Mouse (Mus musculus) Patski (cell line): ENCODE data around the gene Gm20388. TPM values are rescaled to one million over a fixed set of nuclear protein-coding genes. Genes with fewer than 3 reads are reported as not detected.

Source experiments
- ATAC-seq: fragments of 100-300 bp; one replicate; pipeline ENCODE4 v1.8.0; 2021
- CTCF ChIA-PET: fragments of 350-600 bp; sonication (Branson Sonifier 250); formaldehyde crosslinking; loops from one replicate; lab custom pipeline; 2022; ENCODE audit warnings: inconsistent platforms; lab: Charles Lee
- POLR2A ChIA-PET: fragments of 350-600 bp; sonication (Branson Sonifier 250); formaldehyde crosslinking; loops from one replicate; lab custom pipeline; 2022; ENCODE audit warnings: antibody characterized with exemption, inconsistent platforms; lab: Charles Lee
- DNase-seq: peaks from one replicate; pipeline ENCODE4 v3.0.0-alpha.2; 2011; ENCODE audit warnings: low read depth, low spot score
- H3K27me3 ChIP-seq: fragments of 371-371 bp; one replicate; pipeline ENCODE4 v1.5.1; 2021
- CTCF ChIP-seq: fragments of 100-300 bp; IDR thresholded peaks from one replicate; pipeline ENCODE4 v1.5.1; 2021
- in situ Hi-C: fragments of 300-500 bp; cut with MboI; formaldehyde crosslinking; loops from 3 replicates; pipeline ENCODE4 v1.11.1; 2018; ENCODE audit warnings: low pct_unique_long_range_greater_than_20kb, mixed read lengths
- polyA plus RNA-seq: library from polyadenylated mRNA; unstranded; gene quantifications from one replicate; pipeline ENCODE4 v1.2.3, GENCODE M21; 2021

Gene Gm20388
- polyA plus RNA-seq, 1 experiment from 2014 or later = 86.7 TPM

DNA sequence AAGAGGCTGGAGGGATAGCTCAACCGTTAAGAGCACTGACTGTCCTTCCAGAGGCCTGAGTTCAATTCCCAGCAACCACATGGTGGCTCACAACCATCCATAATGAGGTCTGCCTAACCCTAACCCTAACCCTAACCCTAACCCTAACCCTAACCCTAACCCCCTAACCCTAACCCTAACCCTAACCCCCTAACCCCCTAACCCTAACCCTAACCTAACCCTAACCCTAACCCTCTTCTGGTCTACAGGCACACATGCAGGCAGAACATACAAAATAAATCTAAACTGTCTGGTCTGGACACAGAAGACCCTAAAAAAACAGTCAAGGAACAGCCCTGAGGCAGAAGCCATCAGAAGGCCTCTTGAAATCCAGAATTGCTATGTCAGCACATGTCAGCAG lies 4050.7 kb downstream of the Gm20388 start:
- POLR2A ChIA-PET = no interaction called here
- TF ChIP-seq CTCF = no peak
- DNase-seq (no peak), ATAC-seq (no peak)
- H3K27me3 ChIP-seq = no peaks in the 10 kb centered on the region
- CTCF ChIA-PET = no interaction called here
- in situ Hi-C loops = no loop called here

DNA sequence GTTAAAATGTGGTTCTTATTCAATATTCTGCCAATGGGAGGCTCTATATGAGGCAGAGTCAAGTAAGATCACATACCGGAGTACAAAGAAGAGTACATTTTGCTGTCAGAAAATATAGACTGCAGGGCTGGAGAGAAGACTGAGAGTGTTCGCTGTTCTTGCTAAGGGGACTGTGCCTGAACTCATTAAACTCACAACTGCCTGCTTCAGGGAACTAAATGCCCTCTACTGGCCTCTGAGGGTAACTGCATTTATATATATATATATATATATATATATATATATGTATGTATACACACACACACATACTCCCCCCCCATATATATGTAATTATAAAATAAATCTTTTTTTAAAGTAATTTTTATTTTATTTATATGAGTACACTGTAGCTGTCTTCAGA lies 4056.3 kb downstream of the Gm20388 start:
- ChIA-PET CTCF (interaction anchor here (1.7 kb wide), 1 partner anchor 10 kb away, joined by 5 read pairs; no protein-coding TSS in a partner anchor), POLR2A (interaction anchor here (0.6 kb wide), 1 partner anchor 210 kb away, joined by 6 read pairs; no protein-coding TSS in a partner anchor)
- DNase-seq (no peak), ATAC-seq (no peak)
- in situ Hi-C loops = no loop called here
- TF ChIP-seq CTCF = no peak
- H3K27me3 ChIP-seq = no peaks in the 10 kb centered on the region

DNA sequence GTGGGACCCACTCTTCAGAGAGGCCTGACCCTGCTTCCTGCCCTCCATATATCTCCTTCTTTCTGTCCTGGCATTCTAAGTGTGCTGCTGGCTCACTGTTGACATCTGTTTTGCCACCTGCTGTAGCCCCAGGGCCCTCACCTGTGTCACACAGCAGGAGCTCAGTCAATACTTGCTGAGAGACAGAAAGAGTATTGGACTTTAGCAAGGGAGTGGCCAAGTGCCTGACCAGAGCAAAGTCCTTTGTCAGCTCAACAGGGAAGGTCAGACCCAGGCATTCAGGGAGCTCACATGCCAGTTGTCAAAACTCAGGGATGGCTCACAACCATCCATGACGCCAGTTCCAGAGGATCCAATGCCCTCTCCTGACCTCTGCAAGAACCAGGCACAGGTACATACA lies 4062.9 kb downstream of the Gm20388 start:
- DNase-seq (no peak), ATAC-seq (no peak)
- no peaks in the 10 kb centered on the region for H3K27me3 ChIP-seq
- in situ Hi-C loops = no loop called here
- ChIA-PET CTCF (no interaction called here), POLR2A (no interaction called here)
- no peak for TF ChIP-seq CTCF

DNA sequence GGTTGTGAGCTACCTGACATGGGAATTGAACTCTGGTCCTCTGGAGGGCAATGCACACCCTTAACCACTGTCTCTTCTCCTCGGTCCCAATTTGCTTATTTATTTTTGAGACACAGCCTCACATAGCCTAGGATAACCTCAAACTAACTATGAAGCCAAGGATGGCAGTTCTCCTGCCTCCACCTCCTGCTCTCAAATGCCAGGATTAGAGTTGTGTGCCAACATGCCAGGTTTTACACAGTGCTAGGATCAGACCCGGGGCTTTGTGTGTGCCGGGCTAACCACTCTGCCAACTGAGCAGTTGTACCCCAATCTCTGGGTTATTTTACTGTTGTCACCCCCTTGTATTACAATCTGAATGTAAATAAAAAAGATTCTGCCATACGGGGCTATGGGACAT lies 4066.9 kb downstream of the Gm20388 start:
- TF ChIP-seq CTCF = no peak
- DNase-seq (no peak), ATAC-seq (no peak)
- no peaks in the 10 kb centered on the region for H3K27me3 ChIP-seq
- CTCF ChIA-PET = interaction anchor here (1.3 kb wide), 1 partner anchor 11 kb away, joined by 5 read pairs; no protein-coding TSS in a partner anchor
- in situ Hi-C loops = no loop called here
- POLR2A ChIA-PET = no interaction called here

DNA sequence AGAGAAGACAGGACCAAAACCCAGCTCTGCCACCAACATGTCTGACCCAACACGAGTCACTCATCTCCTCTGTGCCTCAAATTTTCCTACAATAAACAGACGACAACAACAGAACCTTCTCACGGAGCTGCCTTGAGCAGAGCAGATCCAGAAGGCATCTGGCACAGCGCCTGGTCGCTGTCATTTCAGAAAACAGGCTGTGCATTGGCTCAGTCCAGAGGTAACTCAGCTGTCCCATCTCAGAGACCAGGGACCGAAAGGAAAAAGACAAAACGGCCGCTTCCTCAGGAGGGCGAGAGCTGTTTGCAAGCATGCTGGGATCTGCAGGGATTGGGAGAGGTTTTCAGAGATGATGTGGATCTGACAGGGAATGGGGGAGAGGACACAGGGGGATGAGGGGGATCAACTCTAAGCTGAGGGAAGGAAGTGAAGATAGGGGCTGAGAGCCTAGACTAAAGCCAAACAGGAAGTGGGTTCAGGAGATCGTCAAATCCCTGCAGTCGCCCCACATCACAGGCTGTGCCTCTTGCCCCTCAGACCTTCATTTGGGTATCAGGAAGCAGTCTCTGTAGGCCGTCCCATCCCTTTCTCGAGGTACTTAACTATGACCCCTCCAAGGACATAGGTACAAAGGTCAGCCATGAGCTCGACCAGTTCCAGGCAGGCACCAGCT lies 4067.7 kb downstream of the Gm20388 start:
- H3K27me3 ChIP-seq = no peaks in the 10 kb centered on the region
- ChIA-PET CTCF (interaction anchor here (1.0 to 1.3 kb wide), 2 partner anchors 16 to 189 kb away, joined by 3 read pairs; no protein-coding TSS in a partner anchor), POLR2A (no interaction called here)
- DNase-seq = no peak
- ATAC-seq = no peak
- in situ Hi-C loops = no loop called here
- no peak for TF ChIP-seq CTCF

DNA sequence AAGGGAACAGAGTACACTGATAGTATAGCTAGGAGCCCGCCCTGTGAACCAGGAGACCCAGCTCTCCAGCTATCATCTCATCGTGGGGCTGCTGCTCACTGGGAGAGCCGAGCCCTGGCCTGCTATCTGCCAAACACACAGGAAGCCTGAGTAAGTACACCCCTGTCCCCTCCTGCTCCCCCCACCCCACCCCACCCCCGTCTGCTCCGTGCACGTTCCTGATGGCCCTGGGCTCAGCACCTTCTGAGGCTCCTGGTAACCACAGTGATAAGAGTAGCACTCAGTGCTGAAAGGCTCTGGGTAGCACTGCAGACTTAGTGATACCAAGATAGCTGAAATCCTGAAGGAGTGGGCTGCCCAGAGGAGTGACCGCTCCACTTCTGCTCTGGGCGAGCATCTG lies 4068.3 kb downstream of the Gm20388 start:
- POLR2A ChIA-PET = no interaction called here
- no peak for ATAC-seq
- in situ Hi-C loops = no loop called here

DNA sequence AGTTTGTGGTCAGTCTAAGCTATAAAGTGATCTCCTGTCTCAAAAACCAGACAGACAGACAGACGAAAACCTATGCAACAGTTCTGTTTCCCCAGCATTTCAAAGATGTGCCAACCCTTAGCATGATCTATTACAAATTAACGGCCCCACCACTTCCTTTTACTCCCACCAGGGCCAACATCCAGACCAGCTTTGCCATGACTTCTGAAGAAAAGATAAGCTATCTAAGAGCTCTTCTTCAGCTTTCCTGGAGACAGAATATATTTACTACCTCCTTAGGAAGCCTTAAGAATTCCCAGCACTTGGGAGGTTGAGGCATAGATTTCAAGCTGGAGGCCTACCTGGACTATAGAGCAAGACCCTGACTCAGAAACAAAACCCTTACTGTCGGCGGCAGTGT lies 4069.6 kb downstream of the Gm20388 start:
- ChIA-PET POLR2A (interaction anchor here (0.7 kb wide), 1 partner anchor 588 kb away, joined by 4 read pairs; no protein-coding TSS in a partner anchor), CTCF (no interaction called here)
- in situ Hi-C loops = no loop called here
- H3K27me3 ChIP-seq = no peaks in the 10 kb centered on the region
- DNase-seq = no peak
- TF ChIP-seq CTCF = no peak
- no peak for ATAC-seq

More for the DNA sequence above, 4068.3 kb downstream of the Gm20388 start:
- CTCF ChIA-PET = interaction anchor here (1.0 to 1.3 kb wide), 2 partner anchors 15 to 189 kb away, joined by 3 read pairs; no protein-coding TSS in a partner anchor
- TF ChIP-seq CTCF = no peak
- DNase-seq = no peak
- no peaks in the 10 kb centered on the region for H3K27me3 ChIP-seq

DNA sequence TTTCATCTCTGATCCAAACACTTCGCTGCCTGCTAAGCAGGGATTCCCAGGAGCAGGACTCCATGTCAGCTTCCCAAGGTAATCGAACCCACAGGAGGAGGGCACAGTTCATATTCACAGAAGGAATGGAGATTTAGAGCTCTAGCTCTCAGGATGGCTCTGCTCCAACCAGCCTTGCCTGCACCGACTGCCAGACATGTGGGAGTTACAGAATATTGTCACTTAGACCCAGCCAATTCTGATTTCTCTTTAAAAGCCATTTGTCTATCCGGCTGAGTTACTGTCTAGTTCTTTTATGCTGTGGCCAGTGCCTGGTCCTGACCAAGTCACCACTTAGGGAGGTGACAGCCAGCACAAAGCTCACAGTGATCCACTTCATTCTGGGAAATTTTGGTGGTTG lies 4071.0 kb downstream of the Gm20388 start:
- H3K27me3 ChIP-seq = no peaks in the 10 kb centered on the region
- in situ Hi-C loops = no loop called here
- ChIA-PET POLR2A (no interaction called here), CTCF (interaction anchor here (1.8 kb wide), 1 partner anchor 31 kb away, joined by 6 read pairs; no protein-coding TSS in a partner anchor)
- ATAC-seq = no peak
- TF ChIP-seq CTCF = no peak
- DNase-seq = no peak

DNA sequence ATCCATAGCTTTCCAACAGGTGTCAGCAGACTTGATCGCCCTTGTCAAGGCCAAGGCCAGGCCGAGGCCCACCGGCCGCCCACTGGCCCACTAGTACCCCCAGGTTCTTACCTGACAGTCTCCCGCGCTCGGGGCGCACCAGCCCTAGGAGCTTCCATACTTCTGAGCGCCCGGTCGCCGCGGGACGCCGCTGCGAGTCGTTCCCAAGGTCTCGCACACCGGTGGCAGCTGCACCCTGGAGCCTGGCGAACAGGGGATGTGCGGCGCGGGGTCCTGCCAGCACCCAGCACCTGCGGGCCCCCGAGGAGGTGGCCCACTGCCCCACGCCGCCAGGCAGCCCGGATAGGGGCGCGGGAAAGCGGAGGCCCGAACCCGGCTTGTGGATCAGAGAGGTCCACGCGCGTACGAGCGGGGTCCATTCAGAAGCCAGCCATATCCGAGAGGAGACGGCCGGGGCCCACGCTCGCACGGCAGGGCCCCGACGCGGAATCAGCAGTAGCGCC lies 4071.7 kb downstream of the Gm20388 start:
- H3K27me3 ChIP-seq = no peaks in the 10 kb centered on the region
- in situ Hi-C loops = no loop called here
- ATAC-seq (no peak), DNase-seq (no peak)
- TF ChIP-seq CTCF = no peak
- CTCF ChIA-PET = interaction anchor here (1.8 kb wide), 1 partner anchor 32 kb away, joined by 6 read pairs; no protein-coding TSS in a partner anchor
- POLR2A ChIA-PET = interaction anchor here (0.9 kb wide), 1 partner anchor 13 kb away, joined by 3 read pairs; no protein-coding TSS in a partner anchor

DNA sequence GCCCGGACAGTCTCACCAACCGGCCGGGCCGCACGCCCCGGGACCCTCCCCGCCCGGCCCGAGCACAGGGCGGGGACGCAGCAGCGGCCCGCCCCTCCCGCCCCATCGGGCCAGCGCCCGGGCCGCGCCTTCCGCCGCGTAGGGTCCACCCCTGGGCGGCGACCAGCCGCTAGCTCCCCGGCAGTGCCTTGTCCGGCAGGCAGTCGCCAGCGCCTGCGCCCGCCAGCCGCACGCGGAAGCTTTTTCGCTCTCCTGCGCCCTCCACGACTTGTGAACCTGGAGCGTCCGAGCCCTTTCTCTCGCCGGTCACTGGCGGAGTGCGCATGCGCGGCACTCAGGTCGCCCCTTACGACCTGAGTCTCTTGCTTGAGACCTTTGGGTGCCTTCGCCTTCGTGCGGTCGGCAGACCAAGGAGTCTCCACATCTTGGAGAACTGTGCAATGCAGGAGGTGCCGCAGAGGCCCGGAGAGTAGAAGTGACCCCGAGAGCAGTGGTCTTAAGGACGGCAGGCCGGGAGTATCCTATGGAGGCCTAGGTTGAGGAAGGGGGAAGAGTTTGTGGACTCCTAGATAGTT lies 4072.3 kb downstream of the Gm20388 start, which contains the start of gene Abcb10:
Gene Abcb10, minus strand, starts transcription at position 297 of the 575 bp plus-strand sequence.
- in situ Hi-C loops = no loop called here
- no peak for TF ChIP-seq CTCF
- no peaks in the 10 kb centered on the region for H3K27me3 ChIP-seq
- CTCF ChIA-PET = interaction anchor here (1.8 kb wide), 1 partner anchor 33 kb away, joined by 6 read pairs; no protein-coding TSS in a partner anchor
- DNase-seq = peak; percentile 73
- ATAC-seq = peak; percentile 91
- POLR2A ChIA-PET = interaction anchor here (0.9 kb wide), 1 partner anchor 12 kb away, joined by 3 read pairs; no protein-coding TSS in a partner anchor

DNA sequence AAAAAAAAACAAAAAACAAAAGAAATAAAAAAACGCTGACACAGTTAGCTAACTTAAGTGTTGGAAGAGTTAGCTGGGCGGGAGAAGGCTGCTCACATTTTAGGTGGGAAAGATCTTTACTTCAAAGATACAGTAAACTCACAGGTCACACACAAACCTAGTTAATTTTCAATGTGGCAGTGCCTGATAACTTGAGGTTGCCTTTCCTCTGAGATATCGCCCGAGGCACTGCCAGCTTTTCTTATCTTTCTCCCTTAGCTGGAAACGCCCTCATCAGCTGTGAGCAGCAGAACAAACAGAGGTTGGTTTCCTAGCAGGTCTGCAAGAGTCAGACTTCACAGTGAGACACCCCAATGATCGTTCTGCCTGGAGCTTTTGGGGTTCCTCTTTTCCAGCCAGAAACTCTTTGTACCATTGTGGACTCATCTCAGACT lies 4078.0 kb downstream of the Gm20388 start:
- no peaks in the 10 kb centered on the region for H3K27me3 ChIP-seq
- CTCF ChIA-PET = no interaction called here
- in situ Hi-C loops = no loop called here
- ATAC-seq = no peak
- no peak for TF ChIP-seq CTCF
- no peak for DNase-seq
- POLR2A ChIA-PET = no interaction called here
